Mouse (Mus musculus): ENCODE results near the gene Dnmbp. TPM values are rescaled to one million over a fixed set of nuclear protein-coding genes. Genes with fewer than 3 reads are reported as not detected.

Gene Dnmbp
- polyA plus RNA-seq, 1 experiment, result 11.4 TPM

DNA sequence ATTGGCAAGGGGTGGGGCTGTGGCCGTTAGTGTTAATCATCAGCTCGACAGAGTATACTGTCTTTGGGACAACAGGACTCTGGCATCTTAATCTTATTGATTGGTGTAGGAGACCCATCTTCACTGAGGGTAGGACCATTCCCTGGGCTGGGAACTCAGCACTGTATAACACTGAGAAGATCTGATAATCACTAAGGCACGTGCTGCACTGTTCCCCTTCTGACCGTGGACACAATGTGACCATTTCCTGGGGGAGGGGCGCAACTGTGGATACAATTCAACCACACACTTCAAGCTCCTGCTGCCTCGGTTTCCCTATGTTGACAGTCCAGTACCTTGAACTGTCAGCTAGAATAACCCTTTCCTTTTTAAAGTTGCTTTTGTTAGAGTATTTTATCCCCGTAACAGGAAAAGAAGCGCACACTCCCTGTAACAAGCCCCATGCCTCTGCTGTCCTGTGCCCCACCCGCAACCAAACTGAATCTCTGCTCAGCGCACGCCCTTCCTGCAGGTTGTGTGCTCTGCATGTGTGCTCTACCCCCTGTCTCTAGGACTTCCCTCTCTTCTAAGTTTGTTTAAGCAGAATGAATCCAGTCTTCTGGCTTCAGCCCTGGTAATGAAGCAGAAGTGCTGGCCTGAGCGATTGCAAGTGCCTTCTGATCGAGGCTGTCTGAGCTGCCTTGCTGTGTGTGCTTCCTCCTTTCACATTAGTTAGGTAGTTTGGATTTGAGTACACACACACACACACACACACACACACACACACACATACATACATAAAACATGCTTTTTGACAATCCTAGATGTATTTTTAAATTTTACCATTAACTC, 55.1 kb downstream of the Dnmbp start:
- no peak for TF ChIP-seq POLR2A (IDR thresholded peaks at IDR 0.05; ENCODE audit: extremely low read depth, insufficient read depth, low read length)
- TF ChIP-seq CTCF (IDR thresholded peaks at IDR 0.05; ENCODE audit: extremely low read depth, insufficient read depth, low read length), result no peak
- Histone ChIP-seq H3K27ac (ENCODE audit: insufficient read depth, low read length) (no peak overlapping the region), H3K4me3 (ENCODE audit: insufficient read depth, low read length) (no peak overlapping the region), H3K4me1 (ENCODE audit: control insufficient read depth, insufficient read depth, low read length) (no peaks in the 10 kb centered on the region; the same call in 1 of the 2 replicates)

DNA sequence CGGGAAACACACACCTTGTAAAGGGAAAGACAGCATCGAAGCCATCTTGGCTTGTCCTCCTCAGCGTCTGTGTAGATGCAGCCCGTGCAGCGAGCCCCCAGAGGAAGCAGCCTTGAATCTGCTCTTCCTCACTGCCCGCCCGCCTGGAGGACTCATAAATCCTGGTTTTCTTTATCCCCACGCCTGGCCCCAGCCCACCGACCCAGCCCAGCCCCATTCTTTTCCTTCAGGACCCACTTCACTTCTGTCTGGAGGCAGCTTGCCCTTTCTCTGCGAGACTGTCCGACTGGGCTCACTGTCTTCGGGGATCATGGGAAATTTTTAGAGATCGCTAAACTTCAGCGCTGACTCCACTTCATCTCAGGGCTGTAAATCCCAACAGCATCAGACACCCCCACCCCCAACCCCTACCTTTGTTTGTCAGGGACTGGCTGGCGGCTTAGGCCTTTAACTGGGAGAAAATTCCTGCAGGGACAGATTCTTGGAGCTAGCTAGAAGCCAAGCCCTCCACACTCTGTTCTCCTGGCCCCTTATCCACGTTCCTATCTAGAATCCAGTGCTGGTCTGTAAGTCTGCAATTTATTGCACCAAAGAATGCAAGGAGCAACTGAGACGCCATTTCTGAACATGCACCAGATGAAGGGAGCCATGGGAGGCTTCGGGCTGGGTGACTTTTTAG, 57.0 kb downstream of the Dnmbp start:
- no peak for TF ChIP-seq POLR2A (IDR thresholded peaks at IDR 0.05; ENCODE audit: extremely low read depth, insufficient read depth, low read length)
- TF ChIP-seq CTCF (IDR thresholded peaks at IDR 0.05; ENCODE audit: extremely low read depth, insufficient read depth, low read length), result no peak
- no peak overlapping the region for H3K4me3 ChIP-seq (ENCODE audit: insufficient read depth, low read length)
- H3K4me1 ChIP-seq (ENCODE audit: control insufficient read depth, insufficient read depth, low read length), result no peaks in the 10 kb centered on the region; the same call in 1 of the 2 replicates
- H3K27ac ChIP-seq (ENCODE audit: insufficient read depth, low read length), result no peak overlapping the region

DNA sequence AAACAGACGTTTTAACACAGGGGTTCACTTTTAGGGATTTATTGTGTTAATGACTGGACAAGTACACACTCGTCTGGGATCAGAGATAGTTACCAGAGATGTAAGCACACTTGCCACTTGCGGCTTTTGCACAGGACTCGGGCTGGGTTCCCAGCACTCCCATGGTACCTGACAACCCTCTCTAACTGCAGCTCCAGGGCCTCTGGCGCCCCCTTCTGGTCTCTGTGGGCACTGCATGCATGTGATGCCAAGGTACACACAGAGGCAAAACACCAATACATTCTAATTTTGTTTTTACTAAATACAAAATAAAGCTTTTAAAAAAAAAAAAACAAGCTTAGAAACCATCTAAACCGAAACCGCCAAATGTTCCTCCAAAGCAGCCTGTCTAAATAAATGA, 58.4 kb downstream of the Dnmbp start:
- TF ChIP-seq POLR2A (IDR thresholded peaks at IDR 0.05; ENCODE audit: extremely low read depth, insufficient read depth, low read length) (no peak), CTCF (IDR thresholded peaks at IDR 0.05; ENCODE audit: extremely low read depth, insufficient read depth, low read length) (no peak)
- Histone ChIP-seq H3K4me3 (ENCODE audit: insufficient read depth, low read length) (no peak overlapping the region), H3K4me1 (ENCODE audit: control insufficient read depth, insufficient read depth, low read length) (no peaks in the 10 kb centered on the region; the same call in none of the 2 replicates), H3K27ac (ENCODE audit: insufficient read depth, low read length) (no peak overlapping the region)

- H3K27ac ChIP-seq (ENCODE audit: insufficient read depth, low read length), result no peak overlapping the region
- H3K4me1 ChIP-seq (ENCODE audit: control insufficient read depth, insufficient read depth, low read length), result no peaks in the 10 kb centered on the region; the same call in none of the 2 replicates
- no peak for TF ChIP-seq CTCF (IDR thresholded peaks at IDR 0.05; ENCODE audit: extremely low read depth, insufficient read depth, low read length)
- TF ChIP-seq POLR2A (IDR thresholded peaks at IDR 0.05; ENCODE audit: extremely low read depth, insufficient read depth, low read length), result no peak
- H3K4me3 ChIP-seq (ENCODE audit: insufficient read depth, low read length), result no peak overlapping the region
Measured at GRCm38 (mm10) chr19:43880420-43880819, 59.6 kb downstream of the Dnmbp start.

DNA sequence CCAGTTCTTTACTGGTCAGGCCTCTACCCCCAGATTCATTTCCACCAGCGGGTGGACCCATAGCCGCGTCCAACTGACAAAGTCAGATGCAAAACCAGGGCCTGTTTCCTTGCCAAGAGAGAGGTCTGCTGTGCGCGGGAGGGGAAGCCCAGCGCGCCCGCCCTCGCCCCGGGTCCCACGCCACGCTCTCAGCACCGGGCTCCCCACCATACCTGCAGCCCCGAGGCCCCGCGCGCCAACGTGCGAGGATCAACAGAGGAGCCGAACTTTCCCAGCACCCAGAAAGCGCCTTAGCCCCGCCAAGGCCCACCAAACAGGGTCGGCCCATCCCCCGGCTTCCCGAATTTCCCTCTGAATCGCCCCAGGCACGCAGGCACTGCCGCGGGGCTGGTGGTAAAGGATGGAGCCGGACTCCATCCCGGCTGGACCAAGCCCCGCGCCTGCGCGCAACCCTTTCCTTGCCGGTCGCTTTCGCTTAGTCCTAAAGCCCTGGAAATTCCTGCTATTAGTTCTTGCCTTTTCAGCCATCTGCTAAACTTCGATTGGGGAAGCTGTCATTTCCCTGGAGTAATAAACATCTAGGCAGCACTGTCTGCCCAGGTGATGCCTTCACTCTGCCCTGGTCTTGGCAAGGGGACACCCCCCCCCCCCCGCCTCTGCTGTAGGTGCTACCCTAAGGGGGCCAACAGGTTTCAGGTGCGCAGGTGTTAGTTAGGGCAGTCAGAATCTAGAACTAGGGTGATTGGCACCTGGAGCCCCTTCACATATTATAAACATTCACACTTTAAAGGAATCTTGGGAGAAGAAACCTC, 60.4 kb downstream of the Dnmbp start:
- Histone ChIP-seq H3K4me3 (ENCODE audit: insufficient read depth, low read length) (peak overlapping the region; percentile 63), H3K4me1 (ENCODE audit: control insufficient read depth, insufficient read depth, low read length) (no peaks in the 10 kb centered on the region; the same call in none of the 2 replicates), H3K27ac (ENCODE audit: insufficient read depth, low read length) (0 out of 2 replicates have a peak overlapping the region, but pooled peaks have one; percentile 49)
- no peak for TF ChIP-seq POLR2A (IDR thresholded peaks at IDR 0.05; ENCODE audit: extremely low read depth, insufficient read depth, low read length)
- no peak for TF ChIP-seq CTCF (IDR thresholded peaks at IDR 0.05; ENCODE audit: extremely low read depth, insufficient read depth, low read length)

- Histone ChIP-seq H3K4me3 (ENCODE audit: insufficient read depth, low read length) (peak overlapping the region; percentile 63), H3K27ac (ENCODE audit: insufficient read depth, low read length) (peak overlapping the region; percentile 10; the same call in 1 of the 2 replicates), H3K4me1 (ENCODE audit: control insufficient read depth, insufficient read depth, low read length) (no peaks in the 10 kb centered on the region; the same call in none of the 2 replicates)
- no peak for TF ChIP-seq POLR2A (IDR thresholded peaks at IDR 0.05; ENCODE audit: extremely low read depth, insufficient read depth, low read length)
- TF ChIP-seq CTCF (IDR thresholded peaks at IDR 0.05; ENCODE audit: extremely low read depth, insufficient read depth, low read length), result no peak
Measured at GRCm38 (mm10) chr19:43878111-43879092, 61.6 kb downstream of the Dnmbp start.

- TF ChIP-seq CTCF (IDR thresholded peaks at IDR 0.05; ENCODE audit: extremely low read depth, insufficient read depth, low read length) (no peak), POLR2A (IDR thresholded peaks at IDR 0.05; ENCODE audit: extremely low read depth, insufficient read depth, low read length) (no peak)
- no peaks in the 10 kb centered on the region; the same call in none of the 2 replicates for H3K4me1 ChIP-seq (ENCODE audit: control insufficient read depth, insufficient read depth, low read length)
- H3K27ac ChIP-seq (ENCODE audit: insufficient read depth, low read length), result no peak overlapping the region
- no peak overlapping the region for H3K4me3 ChIP-seq (ENCODE audit: insufficient read depth, low read length)
Measured at GRCm38 (mm10) chr19:43877364-43877763, 62.6 kb downstream of the Dnmbp start.

DNA sequence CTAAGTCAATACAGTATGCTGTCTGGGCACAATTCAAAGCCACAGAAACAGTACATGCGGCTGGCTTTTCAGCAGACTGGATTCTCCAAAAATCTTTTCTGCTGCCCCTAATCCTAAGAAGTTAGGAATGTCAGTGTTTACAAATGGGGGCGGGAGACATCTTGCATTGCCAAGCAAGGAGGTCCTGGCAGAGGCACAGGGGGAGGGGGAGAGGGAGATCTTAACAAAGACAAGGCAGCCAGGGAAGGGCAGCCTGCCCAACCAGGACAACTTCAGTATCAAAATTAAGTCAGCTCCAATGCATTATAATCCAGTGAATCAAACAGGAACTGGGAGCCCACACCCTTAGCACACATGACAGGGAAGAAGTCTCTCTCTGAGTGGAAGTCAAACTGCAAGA, 64.0 kb downstream of the Dnmbp start:
- TF ChIP-seq POLR2A (IDR thresholded peaks at IDR 0.05; ENCODE audit: extremely low read depth, insufficient read depth, low read length) (no peak), CTCF (IDR thresholded peaks at IDR 0.05; ENCODE audit: extremely low read depth, insufficient read depth, low read length) (no peak)
- H3K4me3 ChIP-seq (ENCODE audit: insufficient read depth, low read length), result no peak overlapping the region
- H3K27ac ChIP-seq (ENCODE audit: insufficient read depth, low read length), result no peak overlapping the region; the same call in 1 of the 2 replicates
- no peaks in the 10 kb centered on the region; the same call in none of the 2 replicates for H3K4me1 ChIP-seq (ENCODE audit: control insufficient read depth, insufficient read depth, low read length)
